Mouse (Mus musculus) thymus, postnatal 14 days (tissue): ENCODE measurements around the gene 1700093K21Rik.
"Not testable (repeated sequence)": the region's sequence is repeated elsewhere in the genome, so short reads cannot be mapped to it uniquely, and the experiment has no call there.

ENCODE experiments used
- DNase-seq: peaks from one replicate; pipeline ENCODE4 v3.0.0; 2021

The 1700093K21Rik gene

GRCm38 (mm10) chr11:23520473-23521205 is at the start of gene 1700093K21Rik:
1700093K21Rik (minus strand) TSS chr11:23521155.
- DNase-seq, result no peak

- peak; percentile 12 for DNase-seq
Observed at GRCm38 (mm10) chr11:23570130-23570529, 49.2 kb upstream of the 1700093K21Rik start.

DNA sequence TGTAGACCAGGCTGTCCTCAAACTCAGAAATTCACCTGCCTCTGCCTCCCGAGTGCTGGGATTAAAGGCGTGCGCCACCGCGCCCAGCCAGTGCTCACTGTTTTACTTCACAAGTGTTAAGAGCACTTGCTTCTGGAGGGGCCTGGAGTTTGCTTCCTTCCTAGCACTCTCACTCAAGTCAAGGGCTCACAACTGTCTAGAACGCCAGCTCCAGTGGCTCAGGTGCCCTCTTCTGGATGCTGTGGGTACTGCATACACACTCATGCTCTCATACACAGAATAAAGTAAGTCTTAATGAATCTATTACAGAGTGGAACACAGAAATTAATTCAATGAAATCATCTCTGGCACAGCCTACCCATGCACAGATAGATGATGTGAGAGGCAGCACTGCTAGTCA is 44.8 kb upstream of the 1700093K21Rik start:
- DNase-seq, result peak; percentile 77

DNA sequence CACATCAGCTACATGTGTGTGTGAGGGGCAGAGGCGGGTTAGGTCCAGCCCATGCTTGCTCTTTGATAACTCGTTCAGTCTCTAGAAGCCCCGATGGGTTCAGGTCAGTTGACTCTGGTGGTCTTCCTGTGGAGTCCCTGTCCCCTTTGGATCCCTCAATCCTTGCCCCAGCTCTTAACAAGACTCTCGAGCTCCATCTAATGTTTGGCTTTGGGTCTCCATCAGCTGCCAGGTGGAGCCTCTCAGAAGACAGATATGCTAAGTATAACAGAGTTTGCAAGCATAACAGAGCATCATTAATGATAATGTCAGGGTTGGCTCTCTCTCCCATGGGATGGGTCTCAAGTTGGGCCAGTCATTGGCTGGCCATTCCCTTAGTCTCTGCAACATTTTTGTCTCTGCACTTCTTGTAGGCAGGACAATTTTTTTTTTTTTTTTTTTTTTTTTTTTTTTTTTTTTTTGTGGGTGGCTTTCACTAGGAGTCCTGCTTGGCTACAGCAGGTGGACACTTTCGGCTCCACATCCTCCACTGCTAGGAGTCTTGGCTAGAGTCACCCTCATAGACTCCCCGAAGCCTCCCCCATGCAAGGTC is 36.2 kb upstream of the 1700093K21Rik start:
- DNase-seq, result no peak

DNA sequence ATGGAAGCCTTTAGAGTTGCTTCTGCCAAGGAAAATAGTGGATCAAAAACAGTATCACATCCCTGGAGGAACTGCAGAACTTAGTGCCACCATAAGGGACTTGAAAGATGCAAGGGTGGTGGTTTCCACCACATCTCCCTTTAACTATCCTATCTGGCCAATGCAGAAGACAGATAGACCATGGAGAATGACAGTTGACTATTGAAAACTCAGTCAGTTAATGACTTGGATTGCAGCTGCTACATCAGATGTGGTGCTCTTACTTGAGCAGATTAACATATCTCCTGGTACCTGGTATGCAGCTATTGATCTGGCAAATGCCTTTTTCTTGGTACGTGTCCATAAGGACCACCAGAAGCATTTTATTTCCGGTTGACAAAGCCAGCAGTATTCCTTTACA is 16.5 kb upstream of the 1700093K21Rik start:
- DNase-seq, result no peak

DNA sequence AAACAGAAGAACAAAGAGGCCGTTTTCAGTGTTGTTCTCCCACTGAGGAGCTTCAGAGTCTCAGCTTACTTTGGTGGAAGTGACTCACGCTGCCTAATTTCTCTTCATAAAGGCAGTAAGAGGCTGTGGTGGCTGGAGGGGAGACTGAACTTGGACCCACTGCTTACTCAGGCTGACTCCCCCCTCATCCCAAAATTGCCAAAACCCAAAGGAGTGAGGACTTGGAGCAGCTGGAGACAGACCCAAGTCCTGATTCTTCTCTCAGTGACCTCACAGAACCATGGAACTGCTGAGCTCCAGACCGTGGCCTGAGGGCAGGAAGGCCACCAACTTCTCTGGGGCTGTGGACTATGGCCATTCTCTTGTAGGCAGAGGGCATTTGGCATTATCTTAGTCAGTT is 2.0 kb downstream of the 1700093K21Rik start:
- no peak for DNase-seq

DNA sequence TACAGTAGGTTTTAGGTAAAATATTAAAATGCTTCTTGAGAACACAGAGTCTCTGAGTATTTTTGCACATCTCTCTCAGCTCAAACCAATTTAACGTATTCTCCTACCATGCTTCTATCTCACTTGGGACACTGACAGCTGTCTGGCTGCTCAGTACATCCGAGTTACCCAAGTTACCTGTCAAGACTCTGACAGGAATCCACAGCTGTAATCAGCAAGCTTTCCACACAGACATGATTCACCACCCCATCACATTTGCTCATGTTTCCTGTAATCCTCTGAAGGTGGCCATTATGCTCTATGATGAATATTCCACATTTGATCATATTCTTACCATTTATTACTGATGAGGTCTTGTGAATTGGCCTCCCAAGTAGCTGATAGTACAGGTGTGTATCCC is 5.6 kb downstream of the 1700093K21Rik start:
- no peak for DNase-seq

DNA sequence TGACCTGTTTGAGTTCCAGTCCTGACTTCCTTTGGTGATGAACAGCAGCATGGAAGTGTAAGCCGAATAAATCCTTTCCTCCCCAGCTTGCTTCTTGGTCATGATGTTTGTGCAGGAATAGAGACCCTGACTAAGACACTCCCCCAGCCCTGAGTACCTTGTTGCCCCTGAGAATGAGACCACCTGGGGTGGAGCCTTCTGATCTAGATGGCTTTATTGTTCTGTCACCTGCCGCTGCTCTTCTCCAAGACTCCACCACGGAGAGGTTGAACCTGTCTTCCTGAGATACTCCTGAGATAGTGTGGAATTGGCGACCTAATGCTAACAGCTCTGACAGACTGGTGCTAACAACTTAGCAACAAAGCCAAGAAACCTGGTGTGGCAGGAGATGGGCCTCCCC is 6.2 kb downstream of the 1700093K21Rik start:
- not testable (repeated sequence) for DNase-seq

DNA sequence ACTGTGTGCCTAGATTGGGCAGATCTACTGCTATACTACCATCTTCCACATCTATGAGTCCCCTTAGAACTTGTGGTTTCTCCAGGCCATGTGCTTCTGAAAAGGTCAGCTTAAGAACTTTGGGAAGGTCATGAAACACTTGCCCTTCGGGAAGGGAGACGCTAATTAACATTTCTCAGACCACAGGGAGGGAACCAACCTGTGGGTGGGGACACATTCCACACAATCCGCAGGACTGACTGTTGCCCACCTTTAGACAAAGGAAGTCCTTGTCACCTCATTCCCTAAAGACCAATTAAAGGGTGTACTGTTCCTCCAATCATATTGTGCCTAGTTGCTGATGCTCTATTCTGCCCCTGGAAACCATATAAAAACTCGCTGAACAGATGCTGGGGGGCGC is 16.2 kb downstream of the 1700093K21Rik start:
- DNase-seq, result not testable (repeated sequence)

- DNase-seq, result no peak
Observed at GRCm38 (mm10) chr11:23498609-23499008, 22.3 kb downstream of the 1700093K21Rik start.

DNA sequence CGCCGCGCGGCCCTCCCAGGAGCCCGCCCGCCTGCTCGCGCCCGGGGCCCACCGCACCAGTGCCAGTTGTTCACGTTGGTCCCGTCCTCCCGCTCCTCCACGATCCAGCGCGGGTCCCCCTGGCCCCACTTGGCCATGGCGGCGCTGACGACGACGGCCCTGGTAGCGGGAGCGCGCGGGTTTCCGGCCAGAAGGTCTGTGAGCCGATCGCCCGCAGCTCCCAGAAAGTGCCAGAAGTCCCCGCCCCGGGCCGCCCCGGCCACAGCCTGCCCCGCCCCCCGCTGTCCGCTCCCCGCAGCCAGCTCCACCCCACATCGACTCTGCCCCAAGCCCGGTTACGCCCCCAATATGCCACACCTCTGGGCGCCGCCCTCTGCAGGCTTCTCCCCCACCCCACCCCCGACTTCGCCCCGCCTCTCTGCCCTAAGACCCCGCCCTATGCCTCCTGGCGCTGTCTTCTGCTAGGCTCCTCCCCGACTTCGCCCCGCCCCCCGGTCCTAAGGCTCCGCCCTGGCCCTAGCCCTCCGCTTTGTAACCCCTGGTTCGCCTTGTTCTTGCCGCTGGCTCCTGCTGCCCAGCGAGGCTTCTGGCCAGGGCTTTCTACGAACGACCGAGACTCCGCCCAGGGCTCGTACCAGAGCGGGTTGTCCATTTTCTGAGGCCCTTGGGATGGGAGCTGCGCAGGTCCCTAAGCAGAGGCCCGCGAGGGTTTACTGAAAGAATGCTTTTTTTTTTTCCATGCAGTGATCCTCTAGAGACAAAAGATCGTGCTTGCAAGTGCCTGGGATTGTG is 23.0 kb downstream of the 1700093K21Rik start, which contains the start of gene Ahsa2:
Gene Ahsa2, minus strand, starts transcription at position 313 of the 792 bp plus-strand sequence.
- DNase-seq, result peak; percentile 98

GRCm38 (mm10) chr11:23497335-23497717 is 23.6 kb downstream of the 1700093K21Rik start:
- DNase-seq, result no peak

GRCm38 (mm10) chr11:23496661-23497060 is 24.3 kb downstream of the 1700093K21Rik start:
- peak; percentile 13 for DNase-seq

DNA sequence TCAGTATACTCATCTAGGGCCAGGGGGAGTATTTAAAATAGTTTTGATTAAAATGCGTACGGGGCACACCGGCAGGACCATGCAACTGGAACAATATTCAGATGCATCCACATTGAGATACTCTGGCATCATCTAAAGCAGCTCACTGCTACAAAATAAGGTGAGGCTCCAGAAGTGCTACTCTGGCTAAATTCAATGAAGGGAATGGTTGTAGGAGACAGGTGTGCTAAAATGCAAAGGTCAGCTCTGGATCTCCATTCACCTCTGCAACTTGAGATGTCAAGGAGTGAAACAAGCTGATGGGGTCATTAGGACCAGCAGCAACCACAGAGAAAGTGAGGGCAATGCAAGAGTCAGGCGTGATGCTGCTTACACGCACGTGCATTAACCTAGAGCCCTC is 25.7 kb downstream of the 1700093K21Rik start:
- no peak for DNase-seq

DNA sequence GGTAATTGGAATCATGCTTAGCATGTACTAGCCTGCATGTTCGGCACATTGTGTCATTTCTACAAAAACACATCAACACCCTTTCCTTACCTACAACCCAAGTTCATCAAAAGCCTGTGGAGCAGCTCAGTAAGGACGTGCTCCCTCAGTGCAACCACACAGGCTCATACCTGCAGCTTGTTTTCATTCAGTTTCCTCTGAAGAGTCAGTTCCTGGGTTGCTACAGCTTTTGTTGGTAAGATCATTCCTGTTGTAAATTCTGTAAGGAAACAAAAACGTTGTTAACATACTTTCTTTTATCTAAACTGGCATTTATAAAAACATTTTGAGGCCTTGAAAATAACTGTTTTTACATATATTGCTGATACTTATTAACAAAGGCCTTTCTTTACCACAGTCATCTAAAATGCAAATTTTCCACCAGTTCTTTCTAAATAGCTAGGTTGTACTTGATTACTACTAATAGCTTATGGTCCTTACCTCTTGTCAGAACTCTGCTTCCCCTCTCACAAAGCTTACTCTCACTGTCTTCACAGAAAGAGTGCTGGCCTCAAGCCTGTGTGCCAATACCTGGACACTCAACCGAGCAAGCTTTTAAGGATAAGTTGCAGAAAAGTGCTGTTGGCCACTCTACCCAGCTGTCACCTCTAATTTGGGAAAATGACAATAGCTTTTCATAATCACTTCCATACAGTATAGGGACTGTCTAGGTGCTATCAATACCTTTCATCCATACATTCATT is 28.7 kb downstream of the 1700093K21Rik start:
- DNase-seq, result no peak

- no peak for DNase-seq
Observed at GRCm38 (mm10) chr11:23489955-23490354, 31.0 kb downstream of the 1700093K21Rik start.
